Mouse (Mus musculus) A20 (cell line): ENCODE results near the gene Gm5426.
A peak's percentile ranks its signal among the peaks of the same experiment; 100 is the strongest.
"Not testable (repeated sequence)": the region's sequence is repeated elsewhere in the genome, so short reads cannot be mapped to it uniquely, and the experiment has no call there.

ENCODE experiments used
- DNase-seq: peaks from one replicate; pipeline ENCODE4 v3.0.0-alpha.2; 2011; ENCODE audit warnings: low read depth, low spot score

The Gm5426 gene

DNA sequence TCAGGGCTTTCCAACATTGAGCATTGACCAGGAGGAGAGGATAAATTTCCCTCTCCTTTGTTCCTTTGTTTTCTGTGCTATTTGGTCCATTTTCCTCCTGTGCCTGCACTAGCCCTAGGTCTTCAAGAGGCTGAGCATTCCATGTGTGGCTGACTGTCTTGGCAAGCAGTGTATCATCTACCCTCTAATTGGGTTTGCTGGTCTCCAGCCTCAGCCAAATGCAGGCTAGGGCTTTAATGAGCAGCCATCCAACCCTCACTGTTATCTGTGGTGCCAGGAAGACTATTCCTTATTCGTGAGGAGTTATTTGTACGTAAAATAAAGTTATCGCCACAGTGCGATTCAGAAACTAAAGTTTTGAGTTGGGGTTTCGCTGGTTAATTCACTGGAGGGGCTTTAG lies 2.2 kb downstream of the Gm5426 start:
- DNase-seq, result no peak

DNA sequence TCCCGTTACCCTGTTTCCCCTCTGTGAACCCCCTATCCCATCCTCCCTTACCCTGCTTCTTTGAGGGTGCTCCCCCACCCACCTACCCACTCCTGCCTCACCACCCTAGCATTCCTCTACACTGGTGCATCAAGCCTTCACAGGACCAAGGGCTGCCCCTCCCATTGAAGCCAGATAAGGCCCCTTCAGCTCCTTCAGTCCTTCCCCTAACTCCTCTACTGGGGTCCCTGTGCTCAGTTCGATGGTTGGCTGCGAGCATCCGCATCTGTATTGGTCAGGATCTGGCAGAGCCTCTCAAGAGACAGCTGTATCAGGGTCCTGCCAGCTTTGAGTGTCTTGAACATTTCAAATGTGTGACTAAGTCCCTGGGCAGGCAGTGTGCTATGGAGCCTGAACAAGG lies 2.9 kb downstream of the Gm5426 start:
- DNase-seq, result not testable (repeated sequence)

- DNase-seq, result no peak
Measured at GRCm38 (mm10) chr10:96146578-96146977, 10.2 kb downstream of the Gm5426 start.

DNA sequence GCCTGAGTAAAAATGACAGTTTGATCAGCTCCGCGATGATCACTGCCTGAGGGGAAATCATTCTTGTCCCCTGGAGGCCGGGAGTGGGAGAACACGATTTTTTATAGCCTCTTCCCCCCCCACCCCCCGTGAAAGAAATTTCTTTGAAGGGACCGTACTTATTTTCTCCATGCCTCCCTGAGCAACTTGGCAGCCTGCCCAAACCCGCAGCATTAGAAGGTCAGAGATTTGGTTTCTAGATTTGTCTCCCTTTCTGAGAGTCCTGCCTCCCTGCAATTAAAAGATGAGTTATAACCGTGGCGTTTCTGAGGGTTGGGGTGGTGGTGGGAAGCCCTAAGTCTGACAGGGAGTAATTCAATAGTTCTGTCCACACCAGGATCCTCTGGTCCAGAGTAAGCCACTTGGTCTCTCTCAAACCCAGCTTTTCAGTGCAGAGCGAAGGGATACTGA lies 11.9 kb downstream of the Gm5426 start:
- DNase-seq, result peak; percentile 3

GRCm38 (mm10) chr10:96150401-96151116 lies 14.2 kb downstream of the Gm5426 start:
- DNase-seq, result no peak

GRCm38 (mm10) chr10:96153315-96153714 lies 16.9 kb downstream of the Gm5426 start:
- no peak for DNase-seq

GRCm38 (mm10) chr10:96162975-96163706 lies 26.7 kb downstream of the Gm5426 start:
- no peak for DNase-seq

- no peak for DNase-seq
Measured at GRCm38 (mm10) chr10:96163791-96164190, 27.4 kb downstream of the Gm5426 start.

- DNase-seq, result no peak
Measured at GRCm38 (mm10) chr10:96165260-96165659, 28.9 kb downstream of the Gm5426 start.

GRCm38 (mm10) chr10:96168998-96169397 lies 32.6 kb downstream of the Gm5426 start:
- DNase-seq, result no peak

DNA sequence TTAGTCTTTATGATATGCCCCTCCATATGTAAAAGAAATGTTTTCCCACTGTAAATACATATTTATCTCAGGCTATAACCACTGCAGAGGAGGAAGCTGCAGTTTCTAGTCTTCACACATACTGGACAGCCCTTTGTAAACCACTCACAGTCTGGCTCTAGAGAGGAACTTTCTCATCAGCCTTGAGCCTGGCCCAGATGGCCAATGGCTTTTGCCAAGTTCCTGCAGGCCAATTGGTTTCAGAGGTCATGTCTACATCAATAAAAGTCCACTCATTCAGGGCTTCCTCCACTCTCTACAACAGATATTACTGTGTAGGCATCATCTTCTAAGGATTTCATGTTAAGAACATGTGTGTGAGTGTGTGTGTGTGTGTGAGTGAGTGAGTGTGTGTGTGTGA lies 35.1 kb downstream of the Gm5426 start:
- no peak for DNase-seq

DNA sequence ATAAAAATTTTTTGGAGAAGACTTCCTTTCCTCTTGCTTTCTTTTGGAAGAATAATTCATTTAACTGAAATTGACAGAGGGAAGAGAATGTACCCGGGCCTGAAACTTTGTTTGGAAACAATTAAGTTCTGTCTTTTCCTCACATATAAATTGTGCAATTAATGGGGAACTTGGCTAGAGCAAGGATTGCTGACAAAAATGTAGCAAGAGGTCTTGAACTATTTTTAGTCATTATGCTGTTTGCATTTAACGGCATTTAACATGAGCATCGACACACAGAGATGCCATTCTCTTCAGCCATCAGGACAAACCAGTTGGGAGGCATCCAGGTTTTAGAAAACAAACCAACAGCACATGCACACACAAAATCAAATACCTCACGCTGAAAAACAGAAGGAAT lies 36.6 kb downstream of the Gm5426 start:
- DNase-seq, result no peak

DNA sequence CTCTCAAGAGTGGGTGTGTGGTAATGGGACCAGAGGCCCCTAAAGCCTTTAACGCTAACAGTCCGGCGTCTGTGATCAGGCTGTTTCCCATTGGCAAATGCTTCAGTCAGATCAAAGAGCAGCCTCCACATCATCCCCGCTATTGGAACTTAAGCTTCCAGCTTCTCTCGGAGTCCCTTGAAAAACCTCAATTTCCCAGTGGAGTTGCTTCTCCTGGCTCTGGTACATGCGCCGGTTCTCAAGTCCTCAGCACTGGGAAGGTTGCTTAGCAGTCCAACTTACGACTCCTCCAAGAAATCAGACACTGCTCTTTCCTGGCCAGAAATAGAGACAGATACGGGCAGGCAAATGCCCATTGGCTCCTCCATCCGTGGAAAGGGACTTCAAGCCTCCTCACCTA lies 37.4 kb downstream of the Gm5426 start:
- no peak for DNase-seq

- no peak for DNase-seq
Measured at GRCm38 (mm10) chr10:96176916-96177315, 40.5 kb downstream of the Gm5426 start.

DNA sequence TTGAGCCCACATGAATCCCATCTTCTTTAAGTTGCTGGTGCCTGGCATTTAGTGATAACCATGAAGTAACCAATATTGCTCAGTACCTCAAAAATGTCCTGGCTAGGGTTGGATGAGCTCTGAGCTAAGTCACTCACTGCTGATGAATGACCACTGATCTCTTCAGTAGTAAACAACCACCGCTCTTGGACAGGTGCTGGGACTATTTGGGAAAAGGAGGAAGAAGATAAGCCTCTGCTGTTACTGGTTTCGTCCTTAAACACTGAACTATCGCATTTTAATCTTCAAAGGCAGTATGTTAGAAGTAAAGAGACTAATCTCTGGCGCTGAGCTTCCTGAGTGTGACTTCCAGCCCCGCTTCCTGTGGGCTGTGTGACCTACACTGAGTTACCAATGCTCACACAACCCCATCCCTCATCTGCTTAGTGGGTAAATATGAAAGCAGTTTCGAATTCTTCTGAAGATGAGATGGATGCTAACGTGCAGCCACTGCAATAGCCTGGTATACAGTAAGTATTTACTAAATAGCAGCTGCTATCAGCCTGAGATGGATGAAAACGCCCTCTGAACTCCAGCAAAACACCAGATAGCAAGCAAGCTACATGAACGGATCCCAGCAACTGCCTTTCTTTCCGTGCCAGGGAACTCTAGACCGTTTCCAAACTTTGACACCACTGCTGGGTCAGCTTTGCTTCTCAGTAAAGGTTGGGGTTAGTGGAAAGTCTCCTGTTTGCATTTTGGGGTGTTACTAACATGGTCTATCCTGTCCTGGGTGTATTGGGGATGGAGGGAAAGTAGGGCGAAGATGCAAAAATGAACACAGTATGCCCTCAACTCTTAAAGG lies 44.4 kb downstream of the Gm5426 start:
- DNase-seq, result no peak

DNA sequence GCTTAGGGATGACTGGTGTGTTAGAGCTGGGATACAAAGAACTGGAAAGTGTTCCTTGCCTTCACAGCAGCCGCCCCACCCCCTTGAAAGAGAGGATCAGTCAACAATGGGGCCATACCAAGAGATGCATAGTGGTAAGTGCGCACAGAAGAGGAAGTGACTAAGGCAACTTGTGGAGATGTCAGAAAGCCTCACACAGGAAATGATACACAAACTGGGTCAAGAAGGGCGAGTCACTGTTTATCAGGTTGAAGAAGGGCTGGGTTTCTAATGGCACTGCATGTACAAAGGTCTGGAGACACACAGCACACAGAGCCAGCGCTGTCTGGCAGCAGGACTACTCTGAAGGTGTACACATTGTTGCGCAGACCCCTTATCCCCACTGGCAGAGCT lies 45.0 kb downstream of the Gm5426 start:
- peak; percentile 2 for DNase-seq

- DNase-seq, result no peak
Measured at GRCm38 (mm10) chr10:96181883-96182628, 45.7 kb downstream of the Gm5426 start.

- no peak for DNase-seq
Measured at GRCm38 (mm10) chr10:96185026-96185425, 48.6 kb downstream of the Gm5426 start.

DNA sequence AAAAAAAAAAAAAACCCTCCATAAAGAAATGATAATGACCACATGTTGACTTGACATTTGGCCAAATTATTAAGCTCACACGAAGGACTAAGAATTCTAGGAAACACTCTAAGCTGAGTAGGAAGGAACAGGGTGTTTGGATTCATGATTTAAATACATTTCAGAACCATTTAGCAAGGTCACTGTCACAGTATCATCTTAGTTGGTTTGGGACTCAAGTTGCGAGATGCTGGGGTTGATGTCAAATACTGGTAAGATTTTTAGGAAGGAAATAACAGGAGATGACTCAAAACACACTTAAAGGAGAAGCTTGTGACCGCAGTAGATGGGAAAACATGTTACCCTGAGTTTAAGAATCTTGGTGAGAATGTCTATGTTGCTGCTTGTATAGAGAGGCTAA lies 49.2 kb downstream of the Gm5426 start:
- no peak for DNase-seq
